Mouse (Mus musculus): ENCODE results near the gene Ppp5c. TPM values are rescaled to one million over a fixed set of nuclear protein-coding genes. Genes with fewer than 3 reads are reported as not detected.

Gene Ppp5c
- polyA plus RNA-seq (2015; fragmentation: Nextera tagmentation; extraction: Ambion mirVana) = 44.2 and 54.7 TPM in 2 replicates

DNA sequence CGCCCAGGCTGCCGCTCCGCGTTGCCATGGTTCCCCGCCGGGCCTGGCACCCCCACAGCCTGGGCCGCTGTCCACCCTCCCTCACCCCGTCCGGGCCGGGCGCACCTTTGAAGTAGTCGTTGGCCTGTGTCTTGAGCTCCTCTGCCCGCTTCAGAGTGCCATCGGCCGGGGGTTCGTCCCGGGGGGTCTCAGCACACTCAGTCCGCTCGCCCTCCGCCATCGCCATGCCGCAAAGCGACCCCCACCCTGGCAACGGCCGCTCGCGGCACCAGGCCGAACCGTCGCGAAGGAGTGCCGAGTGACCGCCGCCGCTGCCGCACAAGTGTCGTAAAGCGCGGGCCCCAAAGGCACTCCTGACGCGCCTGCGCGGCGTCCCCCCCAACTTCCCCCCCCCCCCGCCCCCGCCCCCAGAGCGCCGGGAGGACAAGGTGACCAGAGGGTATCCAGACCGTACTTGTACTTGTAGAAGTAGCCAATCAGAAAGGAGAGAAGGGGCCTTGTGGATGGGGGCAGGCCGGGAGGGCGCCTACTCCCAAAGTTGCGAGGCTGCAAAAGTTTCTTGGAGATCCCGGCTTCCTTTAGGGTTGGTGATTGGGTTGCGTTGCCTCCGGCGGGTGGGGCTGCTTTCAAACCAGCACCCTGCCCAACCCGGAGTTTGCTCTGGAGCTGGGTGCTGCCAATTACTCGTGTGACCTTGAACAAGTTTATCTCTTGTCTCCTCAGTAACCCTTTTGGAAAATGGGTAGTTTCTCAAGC, at the start of gene Ppp5c:
Ppp5c (minus strand) TSS at position 337 of the 756 bp plus-strand sequence.

GRCm38 (mm10) chr7:17073904-17074615, 46.3 kb upstream of the Ppp5c start, which contains the start of gene Psg16:
Gene Psg16 (plus strand): TSS chr7:17074040.

GRCm38 (mm10) chr7:17062389-17062788, 34.7 kb upstream of the Ppp5c start, which contains the start of gene Hif3a:
Gene Hif3a (minus strand): TSS chr7:17062427.

GRCm38 (mm10) chr7:16992451-16992807, 35.3 kb downstream of the Ppp5c start, which contains the start of gene Ccdc8:
Gene Ccdc8 (plus strand): TSS chr7:16992708.

GRCm38 (mm10) chr7:16982859-16983568, 44.7 kb downstream of the Ppp5c start, which contains the start of gene Gm42372:
Gene Gm42372 (plus strand): TSS chr7:16983086.

DNA sequence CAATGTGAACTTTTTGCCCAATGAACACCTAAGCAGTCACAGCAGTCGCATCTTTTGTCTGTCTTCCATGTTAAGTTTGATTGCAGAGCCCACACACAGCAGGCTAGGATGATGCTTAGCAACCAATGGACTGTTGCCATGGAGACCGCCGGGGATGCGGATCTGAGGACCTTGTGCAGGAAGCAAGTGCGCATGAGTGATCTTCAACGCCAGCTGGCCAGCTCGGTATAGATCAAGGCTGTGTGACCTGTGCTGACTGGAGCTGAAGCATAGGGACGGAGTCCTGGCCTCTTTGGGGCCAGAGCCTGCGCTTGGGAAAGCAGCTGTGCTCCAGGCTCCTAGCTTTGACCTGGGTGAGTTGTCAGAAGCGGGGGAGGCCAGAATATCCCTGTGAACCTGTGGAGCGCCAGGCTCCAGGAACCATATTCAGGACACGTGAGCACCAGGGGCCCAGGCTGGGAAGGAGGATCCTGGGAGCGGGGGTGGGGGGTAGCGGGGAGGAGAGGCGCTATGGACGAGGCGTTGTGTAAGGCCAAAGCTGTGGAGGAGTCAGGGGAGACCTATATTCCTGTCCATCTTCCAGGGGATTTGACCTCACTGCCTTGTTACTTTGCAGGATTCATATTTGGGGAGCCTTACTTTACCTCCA, 68.1 kb downstream of the Ppp5c start, which contains the start of gene Pnmal1:
Pnmal1 (plus strand) TSS at position 141 of the 649 bp plus-strand sequence.

Other genes with a start within 250 kb of the Ppp5c start
- 32.6 and 34.6 TPM in 2 replicates for gene Slc1a5, start 246.6 kb downstream of the Ppp5c start, polyA plus RNA-seq (2015; fragmentation: Nextera tagmentation; extraction: Ambion mirVana)
- 53.2 and 53.6 TPM in 2 replicates for gene Strn4, start 212.0 kb downstream of the Ppp5c start, polyA plus RNA-seq (2015; fragmentation: Nextera tagmentation; extraction: Ambion mirVana)
- gene Fkrp, start 211.2 kb downstream of the Ppp5c start, polyA plus RNA-seq (2015; fragmentation: Nextera tagmentation; extraction: Ambion mirVana) = 20.1 and 20.4 TPM in 2 replicates
- gene Prkd2, start 185.0 kb downstream of the Ppp5c start, polyA plus RNA-seq (2015; fragmentation: Nextera tagmentation; extraction: Ambion mirVana) = 6.5 and 9.0 TPM in 2 replicates
- gene Dact3, start 152.6 kb downstream of the Ppp5c start, polyA plus RNA-seq (2015; fragmentation: Nextera tagmentation; extraction: Ambion mirVana) = 4.1 and 8.1 TPM in 2 replicates
- 2.6 and 3.4 TPM in 2 replicates for gene Gng8, start 136.1 kb downstream of the Ppp5c start, polyA plus RNA-seq (2015; fragmentation: Nextera tagmentation; extraction: Ambion mirVana)
- gene Ptgir, start 121.4 kb downstream of the Ppp5c start, polyA plus RNA-seq (2015; fragmentation: Nextera tagmentation; extraction: Ambion mirVana) = 1.3 TPM in 2 replicates
- gene Calm3, start 103.8 kb downstream of the Ppp5c start, polyA plus RNA-seq (2015; fragmentation: Nextera tagmentation; extraction: Ambion mirVana) = 126 and 136 TPM in 2 replicates
- 17.8 and 18.2 TPM in 2 replicates for gene Pnmal2, start 83.2 kb downstream of the Ppp5c start, polyA plus RNA-seq (2015; fragmentation: Nextera tagmentation; extraction: Ambion mirVana)
- 7.1 and 9.2 TPM in 2 replicates for gene Pnmal1, start 68.2 kb downstream of the Ppp5c start, polyA plus RNA-seq (2015; fragmentation: Nextera tagmentation; extraction: Ambion mirVana)
- gene Gm42372, start 44.8 kb downstream of the Ppp5c start, polyA plus RNA-seq (2015; fragmentation: Nextera tagmentation; extraction: Ambion mirVana) = 0.51 and 0.99 TPM in 2 replicates
- 9.0 and 13.9 TPM in 2 replicates for gene Ccdc8, start 35.2 kb downstream of the Ppp5c start, polyA plus RNA-seq (2015; fragmentation: Nextera tagmentation; extraction: Ambion mirVana)
- 3.5 and 6.6 TPM in 2 replicates for gene Hif3a, start 34.5 kb upstream of the Ppp5c start, polyA plus RNA-seq (2015; fragmentation: Nextera tagmentation; extraction: Ambion mirVana)
- 0.80 and 1.0 TPM in 2 replicates for gene Psg16, start 46.1 kb upstream of the Ppp5c start, polyA plus RNA-seq (2015; fragmentation: Nextera tagmentation; extraction: Ambion mirVana)
- not detected in 2 replicates for gene Ceacam3, start 122.4 kb upstream of the Ppp5c start, polyA plus RNA-seq (2015; fragmentation: Nextera tagmentation; extraction: Ambion mirVana)
- gene Psg29, start 175.6 kb upstream of the Ppp5c start, polyA plus RNA-seq (2015; fragmentation: Nextera tagmentation; extraction: Ambion mirVana) = not detected in 2 replicates

All from adrenal gland, postnatal 0 days (tissue).